Mouse (Mus musculus): ENCODE results near the gene Dnajc13. TPM values are rescaled to one million over a fixed set of nuclear protein-coding genes. Genes with fewer than 3 reads are reported as not detected.

The Dnajc13 gene
- polyA plus RNA-seq, 1 experiment from 2014 or later: 14.8 TPM

- H3K4me3 ChIP-seq: no peak overlapping the region
- peak overlapping the region; percentile 61 for H3K27ac ChIP-seq
- 0 out of 2 replicates have a peak, but pooled peaks cover 7% of the 10 kb centered on the region for H3K9me3 ChIP-seq (replicated peaks)
- H3K4me1 ChIP-seq (replicated peaks): peaks cover 8% of the 10 kb centered on the region; the same call in 1 of the 2 replicates
- no peak overlapping the region for H3K9ac ChIP-seq
- 48% methylated on average over 2 of the region's 2 CpGs for WGBS
- no peaks in the 10 kb centered on the region for H3K27me3 ChIP-seq
- no peak overlapping the region for H3K4me2 ChIP-seq
- no peaks in the 10 kb centered on the region for H3K36me3 ChIP-seq
- ATAC-seq (replicated peaks; ENCODE audit: insufficient number of reproducible peaks, insufficient read depth, low FRiP score, low read depth): no peak; the same call in 1 of the 2 replicates
Observed at GRCm38 (mm10) chr9:104108571-104109143, 154.1 kb downstream of the Dnajc13 start.

GRCm38 (mm10) chr9:104107482-104107881 is 155.2 kb downstream of the Dnajc13 start:
- no peak overlapping the region for H3K4me2 ChIP-seq
- H3K4me3 ChIP-seq: no peak overlapping the region
- 0 out of 2 replicates have a peak, but pooled peaks cover 7% of the 10 kb centered on the region for H3K9me3 ChIP-seq (replicated peaks)
- no peak overlapping the region for H3K9ac ChIP-seq
- ATAC-seq (replicated peaks; ENCODE audit: insufficient number of reproducible peaks, insufficient read depth, low FRiP score, low read depth): no peak; the same call in 1 of the 2 replicates
- H3K27me3 ChIP-seq: no peaks in the 10 kb centered on the region
- H3K36me3 ChIP-seq: no peaks in the 10 kb centered on the region
- peak overlapping the region; percentile 61 for H3K27ac ChIP-seq
- H3K4me1 ChIP-seq (replicated peaks): peaks cover 8% of the 10 kb centered on the region
- WGBS: 22% methylated on average over 6 of the region's 6 CpGs

GRCm38 (mm10) chr9:104106930-104107329 is 155.8 kb downstream of the Dnajc13 start:
- Histone ChIP-seq H3K27me3 (no peaks in the 10 kb centered on the region), H3K9ac (no peak overlapping the region), H3K9me3 (replicated peaks) (0 out of 2 replicates have a peak, but pooled peaks cover 6% of the 10 kb centered on the region), H3K4me2 (no peak overlapping the region), H3K36me3 (no peaks in the 10 kb centered on the region), H3K27ac (peak overlapping the region; percentile 61), H3K4me1 (replicated peaks) (peaks cover 12% of the 10 kb centered on the region), H3K4me3 (no peak overlapping the region)
- WGBS: 61% methylated on average over 9 of the region's 9 CpGs
- ATAC-seq (replicated peaks; ENCODE audit: insufficient number of reproducible peaks, insufficient read depth, low FRiP score, low read depth): no peak

GRCm38 (mm10) chr9:104104986-104105385 is 157.7 kb downstream of the Dnajc13 start:
- no peaks in the 10 kb centered on the region for H3K36me3 ChIP-seq
- no peak overlapping the region for H3K4me2 ChIP-seq
- no peaks in the 10 kb centered on the region for H3K27me3 ChIP-seq
- WGBS: 78% methylated on average over 2 of the region's 2 CpGs
- H3K27ac ChIP-seq: no peak overlapping the region
- H3K4me3 ChIP-seq: no peak overlapping the region
- peaks cover 14% of the 10 kb centered on the region for H3K4me1 ChIP-seq (replicated peaks)
- no peak for ATAC-seq (replicated peaks; ENCODE audit: insufficient number of reproducible peaks, insufficient read depth, low FRiP score, low read depth)
- H3K9me3 ChIP-seq (replicated peaks): no peaks in the 10 kb centered on the region
- H3K9ac ChIP-seq: no peak overlapping the region

- Histone ChIP-seq H3K9me3 (replicated peaks) (no peaks in the 10 kb centered on the region), H3K4me3 (no peak overlapping the region), H3K27ac (0 out of 2 replicates have a peak overlapping the region, but pooled peaks have one; percentile 17), H3K9ac (no peak overlapping the region), H3K27me3 (no peaks in the 10 kb centered on the region), H3K4me1 (replicated peaks) (peaks cover 10% of the 10 kb centered on the region), H3K36me3 (no peaks in the 10 kb centered on the region), H3K4me2 (no peak overlapping the region)
- 61% methylated on average over 2 of the region's 2 CpGs for WGBS
- no peak for ATAC-seq (replicated peaks; ENCODE audit: insufficient number of reproducible peaks, insufficient read depth, low FRiP score, low read depth)
Observed at GRCm38 (mm10) chr9:104102901-104103300, 159.8 kb downstream of the Dnajc13 start.

GRCm38 (mm10) chr9:104102301-104102700 is 160.4 kb downstream of the Dnajc13 start:
- Histone ChIP-seq H3K27ac (peak overlapping the region; percentile 42; the same call in 1 of the 2 replicates), H3K36me3 (no peaks in the 10 kb centered on the region), H3K27me3 (no peaks in the 10 kb centered on the region), H3K4me3 (0 out of 2 replicates have a peak overlapping the region, but pooled peaks have one; percentile 10), H3K9ac (no peak overlapping the region), H3K4me2 (peak overlapping the region; percentile 25; the same call in 1 of the 2 replicates), H3K4me1 (replicated peaks) (peaks cover 8% of the 10 kb centered on the region), H3K9me3 (replicated peaks) (no peaks in the 10 kb centered on the region)
- 28% methylated on average over 6 of the region's 6 CpGs for WGBS
- 0 out of 2 replicates have a peak, but pooled peaks have one; percentile 27 for ATAC-seq (replicated peaks; ENCODE audit: insufficient number of reproducible peaks, insufficient read depth, low FRiP score, low read depth)

- H3K4me3 ChIP-seq: peak overlapping the region; percentile 10; the same call in 1 of the 2 replicates
- no peaks in the 10 kb centered on the region for H3K27me3 ChIP-seq
- H3K4me1 ChIP-seq (replicated peaks): peaks cover 6% of the 10 kb centered on the region
- WGBS: 52% methylated on average over 3 of the region's 3 CpGs
- ATAC-seq (replicated peaks; ENCODE audit: insufficient number of reproducible peaks, insufficient read depth, low FRiP score, low read depth): no peak
- no peaks in the 10 kb centered on the region for H3K36me3 ChIP-seq
- no peaks in the 10 kb centered on the region for H3K9me3 ChIP-seq (replicated peaks)
- H3K4me2 ChIP-seq: 0 out of 2 replicates have a peak overlapping the region, but pooled peaks have one; percentile 13
- no peak overlapping the region for H3K9ac ChIP-seq
- H3K27ac ChIP-seq: peak overlapping the region; percentile 42; the same call in 1 of the 2 replicates
Observed at GRCm38 (mm10) chr9:104101458-104101857, 161.3 kb downstream of the Dnajc13 start.

Other genes with a start within 250 kb of the Dnajc13 start
- gene Gm28305, start 222.3 kb downstream of the Dnajc13 start, polyA plus RNA-seq (2015; fragmentation: Nextera tagmentation; extraction: Ambion mirVana): not detected in 2 replicates
- gene Uba5, start 199.8 kb downstream of the Dnajc13 start, polyA plus RNA-seq (2015; fragmentation: Nextera tagmentation; extraction: Ambion mirVana): 31.3 and 36.6 TPM in 2 replicates
- 10.3 and 11.9 TPM in 2 replicates for gene Acad11, start 199.6 kb downstream of the Dnajc13 start, polyA plus RNA-seq (2015; fragmentation: Nextera tagmentation; extraction: Ambion mirVana)
- 5.5 and 7.8 TPM in 2 replicates for gene Ackr4, start 136.0 kb downstream of the Dnajc13 start, polyA plus RNA-seq (2015; fragmentation: Nextera tagmentation; extraction: Ambion mirVana)
- gene Acpp, start 74.8 kb upstream of the Dnajc13 start, polyA plus RNA-seq (2015; fragmentation: Nextera tagmentation; extraction: Ambion mirVana): 0.10 and 1.1 TPM in 2 replicates

Measured in heart, embryonic 15.5 days (tissue).